Mouse (Mus musculus) forebrain, embryonic 11.5 days (tissue): ENCODE data around the gene Mgam. TPM values are rescaled to one million over a fixed set of nuclear protein-coding genes. Genes with fewer than 3 reads are reported as not detected.
"Not testable (repeated sequence)": the region's sequence is repeated elsewhere in the genome, so short reads cannot be mapped to it uniquely, and the experiment has no call there.

Experiments
- ATAC-seq: fragments of 200-750 bp; cut with Nextera tagmentation; replicated peaks from 2 replicates; pipeline ENCODE4 v1.8.0; 2017; ENCODE audit warnings: moderate TSS enrichment; ENCODE audit not compliant: low FRiP score
- DNase-seq: peaks from one replicate; pipeline ENCODE4 v3.0.0-alpha.2; 2017; ENCODE audit warnings: low spot score
- H3K27ac ChIP-seq: fragments of 300-500 bp; sonication (generic); 2 replicates; pipeline ENCODE4 v1.5.1; 2014; ENCODE audit warnings: low read depth, low read length
- H3K27me3 ChIP-seq: fragments of 300-500 bp; sonication (generic); 2 replicates; pipeline ENCODE4 v1.6.1; 2014; ENCODE audit warnings: mild to moderate bottlenecking, low read length, mixed read lengths; ENCODE audit not compliant: control insufficient read depth, insufficient read depth
- H3K36me3 ChIP-seq: fragments of 300-500 bp; sonication (generic); 2 replicates; pipeline ENCODE4 v1.6.1; 2014; ENCODE audit warnings: mild to moderate bottlenecking, low read length, moderate library complexity, mixed read lengths; ENCODE audit not compliant: control insufficient read depth, insufficient read depth
- H3K4me1 ChIP-seq: fragments of 300-500 bp; sonication (generic); replicated peaks from 2 replicates; pipeline ENCODE4 v1.6.1; 2014; ENCODE audit warnings: low read length, mixed read lengths; ENCODE audit not compliant: control insufficient read depth, insufficient read depth
- H3K4me2 ChIP-seq: fragments of 300-500 bp; sonication (generic); 2 replicates; pipeline ENCODE4 v1.6.1; 2014; ENCODE audit warnings: low read depth, mild to moderate bottlenecking, low read length, moderate library complexity, mixed read lengths; ENCODE audit not compliant: severe bottlenecking
- H3K4me3 ChIP-seq: fragments of 300-500 bp; sonication (generic); 2 replicates; pipeline ENCODE4 v1.5.1; 2014; ENCODE audit warnings: low read depth, low read length
- H3K9ac ChIP-seq: fragments of 300-500 bp; sonication (generic); 2 replicates; pipeline ENCODE4 v1.6.1; 2014; ENCODE audit warnings: low read length
- H3K9me3 ChIP-seq: fragments of 300-500 bp; sonication (generic); 2 replicates; pipeline ENCODE4 v1.6.1; 2016; ENCODE audit warnings: low read length, mixed read lengths; ENCODE audit not compliant: control insufficient read depth
- WGBS: fragments of 180-500 bp; shearing (Covaris S2); extraction: QIAGEN DNeasy Blood & Tissue Kit; methylation state at CpG from one replicate; pipeline ENCODE4 v1.1.7; 2014; 5-methylcytosine and 5-hydroxymethylcytosine counted together
- polyA plus RNA-seq: library from polyadenylated mRNA; unstranded; fragments of >200 nt; fragmentation: Nextera tagmentation; extraction: Ambion mirVana; gene quantifications from 2 replicates; pipeline ENCODE4 v1.2.1, GENCODE M21; 2014

The Mgam gene
- polyA plus RNA-seq, 1 experiment from 2014 or later = 0.08 TPM

DNA sequence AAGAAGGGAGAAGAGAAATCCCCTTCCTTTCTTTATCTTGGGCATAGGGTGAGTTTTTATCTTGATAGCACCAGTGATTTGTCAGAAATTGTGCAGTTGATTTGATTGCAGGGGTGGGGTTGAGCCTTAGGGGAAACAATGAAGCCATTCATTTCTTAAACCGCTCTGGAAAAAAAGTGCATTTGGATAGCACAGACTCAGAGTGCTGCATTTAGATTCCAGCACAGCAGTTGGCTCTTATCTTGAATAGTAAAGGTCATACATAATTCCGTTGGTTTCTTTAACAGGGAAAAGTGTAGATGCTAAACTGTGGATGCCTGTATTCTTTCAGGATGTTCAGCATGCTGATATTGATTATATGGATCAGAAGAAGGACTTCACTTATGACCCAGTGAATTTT is 32.3 kb downstream of the Mgam start:
- Histone ChIP-seq H3K4me2 (no peak overlapping the region), H3K4me3 (no peak overlapping the region), H3K4me1 (no peaks in the 10 kb centered on the region), H3K27ac (no peak overlapping the region), H3K27me3 (no peaks in the 10 kb centered on the region), H3K9me3 (no peaks in the 10 kb centered on the region), H3K36me3 (no peaks in the 10 kb centered on the region), H3K9ac (no peak overlapping the region)
- WGBS = 15% methylated on average over 2 of the region's 2 CpGs
- DNase-seq (no peak), ATAC-seq (no peak)

DNA sequence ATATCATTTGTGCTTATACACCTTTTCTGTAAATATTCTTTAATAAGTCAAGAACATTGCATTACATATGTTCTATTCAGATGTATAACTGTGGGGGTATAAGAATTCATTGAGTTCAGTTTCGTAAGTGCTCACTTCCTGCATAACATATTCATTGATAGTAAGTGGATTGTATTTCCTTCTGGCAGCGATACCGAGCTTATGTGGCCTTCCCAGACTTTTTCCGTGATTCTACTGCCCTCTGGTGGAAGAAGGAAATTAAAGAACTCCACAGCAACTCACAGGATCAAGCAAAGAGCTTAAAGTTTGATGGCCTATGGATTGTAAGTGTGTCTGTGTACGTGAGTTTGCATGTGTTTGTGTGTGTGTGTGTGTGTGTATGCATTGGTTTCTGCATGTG is 60.5 kb downstream of the Mgam start:
- Histone ChIP-seq H3K9ac (no peak overlapping the region), H3K27me3 (no peaks in the 10 kb centered on the region), H3K9me3 (no peaks in the 10 kb centered on the region), H3K4me1 (no peaks in the 10 kb centered on the region), H3K4me2 (no peak overlapping the region), H3K36me3 (no peaks in the 10 kb centered on the region), H3K27ac (no peak overlapping the region), H3K4me3 (no peak overlapping the region)
- DNase-seq (no peak), ATAC-seq (peak; percentile 76)
- 15% methylated on average over 5 of the region's 5 CpGs for WGBS

- H3K4me1 ChIP-seq, H3K27me3 ChIP-seq, H3K4me3 ChIP-seq, DNase-seq, H3K27ac ChIP-seq, ATAC-seq, H3K9me3 ChIP-seq, H3K9ac ChIP-seq, H3K4me2 ChIP-seq, H3K36me3 ChIP-seq: not testable (repeated sequence)
- 40% methylated on average over 2 of the region's 4 CpGs for WGBS
Measured at GRCm38 (mm10) chr6:40692007-40692406, 63.4 kb downstream of the Mgam start.

DNA sequence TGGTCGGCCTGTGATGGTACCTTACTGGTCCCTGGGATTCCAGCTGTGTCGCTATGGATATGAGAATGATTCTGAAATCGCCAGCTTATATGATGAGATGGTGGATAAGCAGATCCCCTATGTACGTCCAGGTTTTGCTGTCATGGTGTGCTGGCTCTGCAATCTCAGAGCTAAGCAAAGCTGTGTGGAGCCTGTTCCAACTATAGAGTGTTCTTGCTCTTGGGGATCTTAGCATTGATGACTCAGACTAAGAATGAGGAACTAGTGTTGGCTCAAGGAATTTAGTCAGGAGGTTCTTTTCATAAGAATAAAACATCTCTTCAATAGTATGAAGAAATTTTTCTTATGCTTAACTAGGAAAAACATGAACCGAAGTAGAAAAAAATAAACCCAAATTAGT is 84.9 kb downstream of the Mgam start:
- H3K4me3 ChIP-seq, DNase-seq, H3K27ac ChIP-seq, H3K36me3 ChIP-seq, H3K27me3 ChIP-seq, H3K9ac ChIP-seq, ATAC-seq, H3K9me3 ChIP-seq, H3K4me2 ChIP-seq, H3K4me1 ChIP-seq: not testable (repeated sequence)
- 92% methylated on average over 5 of the region's 5 CpGs for WGBS

DNA sequence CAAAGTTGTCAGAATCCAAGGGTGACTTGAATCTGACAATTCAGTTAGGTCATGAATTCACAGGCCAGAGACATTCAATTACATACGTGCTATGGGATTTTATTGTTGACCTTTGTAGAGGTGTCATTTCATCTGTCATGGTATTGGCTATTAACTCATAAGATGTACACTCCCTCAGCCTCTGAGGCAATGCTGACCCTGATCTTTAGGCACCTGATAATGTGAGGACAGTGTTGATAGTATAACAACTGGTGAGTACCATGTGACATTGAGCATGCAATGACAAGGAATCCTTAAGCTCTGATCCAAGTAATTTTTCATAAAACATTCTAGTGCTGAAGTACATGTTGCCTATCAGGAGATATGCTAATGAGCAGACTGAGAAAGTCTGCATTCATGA is 87.1 kb downstream of the Mgam start:
- Histone ChIP-seq H3K36me3 (no peaks in the 10 kb centered on the region), H3K4me3 (no peak overlapping the region), H3K27me3 (no peaks in the 10 kb centered on the region), H3K27ac (no peak overlapping the region), H3K9ac (no peak overlapping the region), H3K4me1 (no peaks in the 10 kb centered on the region), H3K9me3 (no peaks in the 10 kb centered on the region), H3K4me2 (no peak overlapping the region)
- ATAC-seq (no peak), DNase-seq (no peak)
- WGBS = 84% methylated on average over 1 of the region's 1 CpGs

DNA sequence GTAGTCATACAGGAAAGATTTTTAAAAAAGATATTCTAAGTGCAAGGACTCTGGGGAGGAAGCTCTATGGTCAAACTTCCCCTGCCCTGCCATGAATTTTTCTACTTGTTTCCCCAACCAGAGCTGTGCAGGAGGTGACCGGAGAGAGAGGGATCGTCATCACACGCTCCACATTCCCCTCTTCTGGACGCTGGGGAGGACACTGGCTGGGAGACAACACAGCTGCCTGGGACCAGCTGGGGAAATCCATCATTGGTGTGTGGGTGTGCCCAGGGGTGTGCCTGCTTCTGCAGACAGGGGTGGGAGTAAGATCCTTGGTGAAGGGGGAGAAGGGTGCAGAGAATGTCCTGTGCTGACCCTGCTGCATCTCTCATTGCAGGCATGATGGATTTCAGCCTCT is 99.9 kb downstream of the Mgam start:
- not testable (repeated sequence) for DNase-seq, H3K4me2 ChIP-seq, ATAC-seq, H3K9ac ChIP-seq, H3K36me3 ChIP-seq, H3K4me3 ChIP-seq, H3K4me1 ChIP-seq, H3K9me3 ChIP-seq, H3K27ac ChIP-seq, H3K27me3 ChIP-seq
- WGBS = 88% methylated on average over 4 of the region's 4 CpGs

- H3K9ac ChIP-seq = no peak overlapping the region
- no peak for DNase-seq
- WGBS = 90% methylated on average over 3 of the region's 3 CpGs
- no peaks in the 10 kb centered on the region for H3K4me1 ChIP-seq
- no peak overlapping the region for H3K4me3 ChIP-seq
- no peak overlapping the region for H3K27ac ChIP-seq
- H3K9me3 ChIP-seq = no peaks in the 10 kb centered on the region
- ATAC-seq = no peak
- H3K27me3 ChIP-seq = no peaks in the 10 kb centered on the region
- no peaks in the 10 kb centered on the region for H3K36me3 ChIP-seq
- no peak overlapping the region for H3K4me2 ChIP-seq
Measured at GRCm38 (mm10) chr6:40739545-40739944, 110.9 kb downstream of the Mgam start.

DNA sequence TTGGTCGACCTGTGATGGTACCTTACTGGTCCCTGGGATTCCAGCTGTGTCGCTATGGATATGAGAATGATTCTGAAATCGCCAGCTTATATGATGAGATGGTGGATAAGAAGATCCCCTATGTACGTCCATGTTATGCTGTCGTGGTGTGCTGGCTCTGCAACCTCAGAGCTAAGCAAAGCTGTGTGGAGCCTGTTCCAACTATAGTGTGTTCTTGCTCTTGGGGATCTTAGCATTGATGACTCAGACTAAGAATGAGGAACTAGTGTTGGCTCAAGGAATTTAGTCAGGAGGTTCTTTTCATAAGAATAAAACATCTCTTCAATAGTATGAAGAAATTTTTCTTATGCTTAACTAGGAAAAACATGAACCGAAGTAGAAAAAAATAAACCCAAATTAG is 120.4 kb downstream of the Mgam start:
- H3K36me3 ChIP-seq, H3K27ac ChIP-seq, ATAC-seq, H3K27me3 ChIP-seq, H3K4me1 ChIP-seq, DNase-seq, H3K4me3 ChIP-seq, H3K9me3 ChIP-seq, H3K4me2 ChIP-seq, H3K9ac ChIP-seq: not testable (repeated sequence)
- WGBS = 80% methylated on average over 6 of the region's 6 CpGs

DNA sequence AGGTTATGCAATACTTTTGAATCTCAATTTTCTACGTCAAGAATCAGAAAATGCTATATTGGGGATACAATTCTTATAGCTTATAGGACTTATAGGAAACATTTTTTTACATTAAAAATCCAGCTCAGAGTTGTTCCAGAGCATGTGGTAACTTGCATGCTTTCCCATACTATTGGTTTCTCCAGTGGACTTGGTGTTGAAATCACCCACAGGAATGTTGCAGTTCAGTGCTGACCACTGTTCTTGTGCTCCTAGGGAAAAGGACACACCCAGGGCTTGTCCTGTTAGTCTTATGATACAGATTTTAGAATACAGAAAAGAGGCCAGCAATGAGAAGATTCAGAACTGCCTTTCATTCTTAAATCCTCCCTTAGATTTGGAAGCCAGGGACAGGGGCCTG is 127.3 kb downstream of the Mgam start:
- Histone ChIP-seq H3K4me3 (no peak overlapping the region), H3K36me3 (no peaks in the 10 kb centered on the region), H3K4me1 (no peaks in the 10 kb centered on the region), H3K9me3 (no peaks in the 10 kb centered on the region), H3K9ac (no peak overlapping the region), H3K4me2 (no peak overlapping the region), H3K27ac (no peak overlapping the region), H3K27me3 (no peaks in the 10 kb centered on the region)
- DNase-seq = no peak
- ATAC-seq = no peak
- 84% methylated on average over 1 of the region's 1 CpGs for WGBS
